Mouse (Mus musculus) Muller cell, postnatal 12 days (primary cell): Measurements from ENCODE around the gene Mroh2a.

Experiments used
- DNase-seq: peaks from one replicate; pipeline ENCODE4 v3.0.0-alpha.2; 2015; ENCODE audit errors: inconsistent ontology term

Gene Mroh2a

GRCm38 (mm10) chr1:88258881-88259642 lies 32.3 kb downstream of the Mroh2a start:
- DNase-seq = no peak

GRCm38 (mm10) chr1:88259643-88260024 lies 32.8 kb downstream of the Mroh2a start:
- DNase-seq = no peak

GRCm38 (mm10) chr1:88260114-88260513 lies 33.3 kb downstream of the Mroh2a start:
- no peak for DNase-seq

GRCm38 (mm10) chr1:88260604-88261377 lies 34.0 kb downstream of the Mroh2a start:
- no peak for DNase-seq

DNA sequence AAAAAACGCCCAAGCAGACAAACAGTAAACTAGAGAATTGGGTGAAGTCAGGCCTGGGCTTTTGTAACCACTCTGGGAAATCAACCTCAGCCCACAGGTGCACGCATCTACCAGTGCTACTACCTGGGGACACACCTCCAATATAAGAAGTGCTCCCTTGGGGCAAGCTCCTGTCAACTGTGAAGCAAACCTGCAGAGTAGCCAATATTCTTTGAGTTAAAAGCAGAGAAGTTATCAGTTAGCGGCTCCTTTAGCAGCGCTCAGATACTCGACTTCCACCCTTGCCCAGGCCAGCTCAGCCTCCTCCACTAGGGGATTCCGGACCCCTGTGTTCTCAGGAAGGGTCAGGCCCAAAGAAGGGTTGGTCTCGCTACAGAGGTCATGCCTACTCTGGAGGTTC lies 34.9 kb downstream of the Mroh2a start:
- DNase-seq = no peak

DNA sequence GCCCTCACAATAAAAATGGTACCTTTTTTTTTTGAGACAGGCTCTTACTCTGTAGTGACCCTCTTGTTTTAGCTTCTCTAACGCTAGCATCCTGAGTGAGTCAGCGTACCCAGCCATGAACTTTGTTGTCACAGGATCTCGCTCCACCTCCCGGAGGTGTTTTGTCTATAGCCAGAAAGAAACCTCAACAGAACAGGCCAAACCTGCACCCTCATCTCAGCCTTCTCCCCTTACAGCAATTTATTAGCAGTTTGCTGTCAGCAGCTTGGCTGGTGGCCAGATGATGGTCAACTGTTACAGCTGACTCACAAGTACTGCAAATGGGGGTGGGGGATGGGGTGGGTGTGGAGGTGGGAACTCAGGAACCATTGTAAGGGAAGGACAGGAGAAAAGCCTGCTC lies 35.5 kb downstream of the Mroh2a start:
- peak; percentile 95 for DNase-seq

DNA sequence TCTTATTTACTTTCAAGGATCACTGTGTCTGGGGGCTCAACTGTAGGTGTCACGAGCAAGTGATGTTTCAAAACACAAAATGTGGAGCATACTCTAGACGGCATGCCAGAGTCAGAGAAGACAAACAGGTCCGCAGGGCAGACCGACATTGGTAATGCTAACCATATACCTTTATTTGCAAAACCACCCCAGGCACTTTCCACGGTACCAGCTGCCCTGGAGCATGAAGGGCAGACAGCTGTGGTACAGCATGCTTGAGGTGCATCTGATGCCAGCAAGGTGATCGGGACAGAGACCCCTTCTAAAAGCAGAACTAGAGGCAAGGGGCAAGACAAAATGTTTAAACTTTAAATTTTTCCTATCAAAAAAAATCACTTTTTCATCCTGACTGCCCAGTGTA lies 36.2 kb downstream of the Mroh2a start:
- no peak for DNase-seq

DNA sequence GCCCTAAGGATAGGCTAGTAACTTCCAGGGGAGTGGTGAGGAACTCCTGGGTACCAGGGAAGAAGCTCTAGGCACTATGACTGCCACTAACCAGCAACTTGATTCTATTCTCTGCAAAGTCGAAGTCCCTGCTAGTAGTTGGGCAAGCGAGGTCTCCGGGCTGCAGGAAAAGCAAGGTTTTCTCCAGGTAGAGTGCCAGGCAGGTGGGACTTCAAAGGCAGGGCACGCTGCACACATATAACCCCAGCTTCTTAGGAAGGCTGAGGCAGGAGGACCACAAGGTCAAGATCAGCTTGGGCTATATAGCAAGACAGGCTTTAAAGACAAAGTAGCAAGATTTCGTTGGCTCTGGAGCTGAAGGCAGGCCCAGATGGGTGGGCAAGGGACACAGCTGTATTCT lies 37.0 kb downstream of the Mroh2a start:
- DNase-seq = no peak

DNA sequence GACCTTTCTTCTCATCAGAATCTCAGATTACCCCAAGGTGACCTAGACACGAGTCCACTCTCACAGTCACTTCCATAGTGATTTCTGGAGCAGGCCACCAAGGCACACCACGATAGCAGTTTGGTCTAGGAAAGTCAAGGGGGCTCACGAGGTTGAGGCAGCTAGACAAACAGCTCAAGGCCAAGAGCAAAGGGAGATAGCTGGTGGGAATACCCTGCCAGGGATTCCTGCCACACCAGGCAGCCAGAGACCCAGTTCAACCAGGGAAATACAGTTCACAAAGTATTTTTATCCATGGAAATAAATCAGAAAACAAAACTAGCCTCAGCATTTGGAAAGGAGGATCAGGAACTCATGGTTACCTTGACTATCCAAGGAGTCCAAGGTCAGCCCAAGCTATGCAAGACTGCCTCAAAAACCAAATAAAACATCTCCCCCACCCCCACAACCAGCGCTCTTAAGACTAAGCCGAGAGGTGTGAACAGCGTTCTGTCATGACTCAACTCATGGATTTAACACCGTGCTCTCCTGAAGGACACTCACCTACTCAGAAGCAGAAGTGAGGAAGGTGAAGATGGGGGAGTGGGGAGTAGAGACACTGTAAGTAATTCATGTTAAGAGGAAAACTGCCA lies 37.6 kb downstream of the Mroh2a start:
- no peak for DNase-seq

- no peak for DNase-seq
Measured at GRCm38 (mm10) chr1:88264869-88265240, 38.1 kb downstream of the Mroh2a start.

GRCm38 (mm10) chr1:88266123-88266522 lies 39.3 kb downstream of the Mroh2a start:
- no peak for DNase-seq

DNA sequence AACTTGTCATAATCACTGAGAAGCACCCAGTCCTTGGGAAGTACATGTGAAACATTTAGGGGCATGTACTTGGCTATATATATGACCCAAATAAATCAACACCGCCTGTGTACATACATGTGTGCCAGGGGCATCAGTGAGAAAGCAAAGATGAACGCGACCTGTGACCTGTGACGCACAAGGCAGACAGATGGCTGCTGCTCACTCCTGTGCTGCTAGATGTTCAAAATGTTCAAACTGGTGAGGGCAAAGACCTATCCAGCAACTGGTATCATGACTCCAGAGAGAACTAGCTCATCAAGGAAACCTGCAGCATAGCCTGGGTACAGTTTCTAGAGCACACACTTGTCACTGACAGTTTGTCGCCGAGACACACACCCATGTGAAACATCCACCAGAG lies 40.7 kb downstream of the Mroh2a start:
- DNase-seq = no peak

- DNase-seq = no peak
Measured at GRCm38 (mm10) chr1:88268070-88268469, 41.3 kb downstream of the Mroh2a start.

- no peak for DNase-seq
Measured at GRCm38 (mm10) chr1:88269539-88270309, 42.9 kb downstream of the Mroh2a start.

GRCm38 (mm10) chr1:88272851-88273250 lies 46.1 kb downstream of the Mroh2a start:
- no peak for DNase-seq

- DNase-seq = no peak
Measured at GRCm38 (mm10) chr1:88273326-88273725, 46.5 kb downstream of the Mroh2a start.

- DNase-seq = no peak
Measured at GRCm38 (mm10) chr1:88273832-88274231, 47.0 kb downstream of the Mroh2a start.

GRCm38 (mm10) chr1:88274371-88275077 lies 47.7 kb downstream of the Mroh2a start:
- DNase-seq = no peak

GRCm38 (mm10) chr1:88275078-88275680 lies 48.4 kb downstream of the Mroh2a start:
- DNase-seq = no peak

GRCm38 (mm10) chr1:88275698-88276523 lies 49.1 kb downstream of the Mroh2a start:
- DNase-seq = no peak
